Mouse (Mus musculus): ENCODE measurements around the gene Slc4a10. TPM values are rescaled to one million over a fixed set of nuclear protein-coding genes. Genes with fewer than 3 reads are reported as not detected.

Gene Slc4a10
- polyA plus RNA-seq, 1 experiment = not detected

GRCm38 (mm10) chr2:62076512-62076911 is 30.2 kb downstream of the Slc4a10 start:
- no peaks in the 10 kb centered on the region for H3K9me3 ChIP-seq (replicated peaks; ENCODE audit: control insufficient read depth, insufficient read depth, low read length, poor library complexity, severe bottlenecking)
- no peaks in the 10 kb centered on the region for H3K4me1 ChIP-seq (ENCODE audit: control insufficient read depth, insufficient read depth, low read length)
- H3K36me3 ChIP-seq (ENCODE audit: control insufficient read depth, insufficient read depth, low read length, poor library complexity, severe bottlenecking) = no peaks in the 10 kb centered on the region
- H3K9ac ChIP-seq (ENCODE audit: low read depth, poor library complexity, severe bottlenecking) = no peak overlapping the region
- no peaks in the 10 kb centered on the region for H3K27me3 ChIP-seq (ENCODE audit: control insufficient read depth, insufficient read depth, low read length, poor library complexity, severe bottlenecking)
- no peak for TF ChIP-seq EP300 (IDR thresholded peaks at IDR 0.05; ENCODE audit: insufficient read depth, low read depth, low read length)
- no peak for TF ChIP-seq CTCF (IDR thresholded peaks at IDR 0.05; ENCODE audit: low read depth, low read length)
- TF ChIP-seq POLR2A (IDR thresholded peaks at IDR 0.05; ENCODE audit: insufficient read depth, low read length) = no peak
- H3K4me3 ChIP-seq (ENCODE audit: low read depth, low read length) = no peak overlapping the region
- H3K27ac ChIP-seq (ENCODE audit: insufficient read depth, low read length) = no peak overlapping the region

- no peaks in the 10 kb centered on the region for H3K9me3 ChIP-seq (replicated peaks; ENCODE audit: control insufficient read depth, insufficient read depth, low read length, poor library complexity, severe bottlenecking)
- H3K27me3 ChIP-seq (ENCODE audit: control insufficient read depth, insufficient read depth, low read length, poor library complexity, severe bottlenecking) = no peaks in the 10 kb centered on the region
- H3K9ac ChIP-seq (ENCODE audit: low read depth, poor library complexity, severe bottlenecking) = no peak overlapping the region
- no peak for TF ChIP-seq EP300 (IDR thresholded peaks at IDR 0.05; ENCODE audit: insufficient read depth, low read depth, low read length)
- no peak for TF ChIP-seq CTCF (IDR thresholded peaks at IDR 0.05; ENCODE audit: low read depth, low read length)
- no peak for TF ChIP-seq POLR2A (IDR thresholded peaks at IDR 0.05; ENCODE audit: insufficient read depth, low read length)
- H3K27ac ChIP-seq (ENCODE audit: insufficient read depth, low read length) = no peak overlapping the region
- no peaks in the 10 kb centered on the region for H3K36me3 ChIP-seq (ENCODE audit: control insufficient read depth, insufficient read depth, low read length, poor library complexity, severe bottlenecking)
- no peak overlapping the region for H3K4me3 ChIP-seq (ENCODE audit: low read depth, low read length)
- H3K4me1 ChIP-seq (ENCODE audit: control insufficient read depth, insufficient read depth, low read length) = no peaks in the 10 kb centered on the region
Observed at GRCm38 (mm10) chr2:62087566-62087965, 41.3 kb downstream of the Slc4a10 start.

- H3K27ac ChIP-seq (ENCODE audit: insufficient read depth, low read length) = no peak overlapping the region
- H3K36me3 ChIP-seq (ENCODE audit: control insufficient read depth, insufficient read depth, low read length, poor library complexity, severe bottlenecking) = no peaks in the 10 kb centered on the region
- H3K27me3 ChIP-seq (ENCODE audit: control insufficient read depth, insufficient read depth, low read length, poor library complexity, severe bottlenecking) = no peaks in the 10 kb centered on the region
- TF ChIP-seq EP300 (IDR thresholded peaks at IDR 0.05; ENCODE audit: insufficient read depth, low read depth, low read length) (no peak), CTCF (IDR thresholded peaks at IDR 0.05; ENCODE audit: low read depth, low read length) (no peak)
- H3K9me3 ChIP-seq (replicated peaks; ENCODE audit: control insufficient read depth, insufficient read depth, low read length, poor library complexity, severe bottlenecking) = no peaks in the 10 kb centered on the region
- no peak overlapping the region for H3K9ac ChIP-seq (ENCODE audit: low read depth, poor library complexity, severe bottlenecking)
- no peaks in the 10 kb centered on the region for H3K4me1 ChIP-seq (ENCODE audit: control insufficient read depth, insufficient read depth, low read length)
- H3K4me3 ChIP-seq (ENCODE audit: low read depth, low read length) = no peak overlapping the region
Observed at GRCm38 (mm10) chr2:62088715-62089114, 42.5 kb downstream of the Slc4a10 start.

GRCm38 (mm10) chr2:62089208-62089607 is 42.9 kb downstream of the Slc4a10 start:
- no peaks in the 10 kb centered on the region for H3K27me3 ChIP-seq (ENCODE audit: control insufficient read depth, insufficient read depth, low read length, poor library complexity, severe bottlenecking)
- no peak for TF ChIP-seq POLR2A (IDR thresholded peaks at IDR 0.05; ENCODE audit: insufficient read depth, low read length)
- TF ChIP-seq EP300 (IDR thresholded peaks at IDR 0.05; ENCODE audit: insufficient read depth, low read depth, low read length) = no peak
- no peak for TF ChIP-seq CTCF (IDR thresholded peaks at IDR 0.05; ENCODE audit: low read depth, low read length)
- no peaks in the 10 kb centered on the region for H3K36me3 ChIP-seq (ENCODE audit: control insufficient read depth, insufficient read depth, low read length, poor library complexity, severe bottlenecking)
- no peaks in the 10 kb centered on the region for H3K4me1 ChIP-seq (ENCODE audit: control insufficient read depth, insufficient read depth, low read length)
- no peak overlapping the region for H3K4me3 ChIP-seq (ENCODE audit: low read depth, low read length)
- H3K9ac ChIP-seq (ENCODE audit: low read depth, poor library complexity, severe bottlenecking) = no peak overlapping the region
- no peaks in the 10 kb centered on the region for H3K9me3 ChIP-seq (replicated peaks; ENCODE audit: control insufficient read depth, insufficient read depth, low read length, poor library complexity, severe bottlenecking)
- H3K27ac ChIP-seq (ENCODE audit: insufficient read depth, low read length) = no peak overlapping the region

GRCm38 (mm10) chr2:62100526-62100925 is 54.3 kb downstream of the Slc4a10 start:
- no peaks in the 10 kb centered on the region for H3K27me3 ChIP-seq (ENCODE audit: control insufficient read depth, insufficient read depth, low read length, poor library complexity, severe bottlenecking)
- no peaks in the 10 kb centered on the region for H3K4me1 ChIP-seq (ENCODE audit: control insufficient read depth, insufficient read depth, low read length)
- H3K9me3 ChIP-seq (replicated peaks; ENCODE audit: control insufficient read depth, insufficient read depth, low read length, poor library complexity, severe bottlenecking) = no peaks in the 10 kb centered on the region
- H3K4me3 ChIP-seq (ENCODE audit: low read depth, low read length) = no peak overlapping the region
- no peak overlapping the region for H3K27ac ChIP-seq (ENCODE audit: insufficient read depth, low read length)
- TF ChIP-seq POLR2A (IDR thresholded peaks at IDR 0.05; ENCODE audit: insufficient read depth, low read length) (no peak), EP300 (IDR thresholded peaks at IDR 0.05; ENCODE audit: insufficient read depth, low read depth, low read length) (no peak), CTCF (IDR thresholded peaks at IDR 0.05; ENCODE audit: low read depth, low read length) (no peak)
- no peak overlapping the region for H3K9ac ChIP-seq (ENCODE audit: low read depth, poor library complexity, severe bottlenecking)
- H3K36me3 ChIP-seq (ENCODE audit: control insufficient read depth, insufficient read depth, low read length, poor library complexity, severe bottlenecking) = no peaks in the 10 kb centered on the region

- Histone ChIP-seq H3K4me1 (ENCODE audit: control insufficient read depth, insufficient read depth, low read length) (no peaks in the 10 kb centered on the region), H3K27ac (ENCODE audit: insufficient read depth, low read length) (no peak overlapping the region), H3K27me3 (ENCODE audit: control insufficient read depth, insufficient read depth, low read length, poor library complexity, severe bottlenecking) (no peaks in the 10 kb centered on the region), H3K9ac (ENCODE audit: low read depth, poor library complexity, severe bottlenecking) (no peak overlapping the region), H3K9me3 (replicated peaks; ENCODE audit: control insufficient read depth, insufficient read depth, low read length, poor library complexity, severe bottlenecking) (no peaks in the 10 kb centered on the region), H3K36me3 (ENCODE audit: control insufficient read depth, insufficient read depth, low read length, poor library complexity, severe bottlenecking) (no peaks in the 10 kb centered on the region), H3K4me3 (ENCODE audit: low read depth, low read length) (no peak overlapping the region)
- TF ChIP-seq CTCF (IDR thresholded peaks at IDR 0.05; ENCODE audit: low read depth, low read length) = no peak
- TF ChIP-seq EP300 (IDR thresholded peaks at IDR 0.05; ENCODE audit: insufficient read depth, low read depth, low read length) = no peak
- no peak for TF ChIP-seq POLR2A (IDR thresholded peaks at IDR 0.05; ENCODE audit: insufficient read depth, low read length)
Observed at GRCm38 (mm10) chr2:62115346-62115745, 69.1 kb downstream of the Slc4a10 start.

Measured in ES-Bruce4 (cell line).